Mouse (Mus musculus): ENCODE measurements around the gene Qtrt1.

Gene Qtrt1

DNA sequence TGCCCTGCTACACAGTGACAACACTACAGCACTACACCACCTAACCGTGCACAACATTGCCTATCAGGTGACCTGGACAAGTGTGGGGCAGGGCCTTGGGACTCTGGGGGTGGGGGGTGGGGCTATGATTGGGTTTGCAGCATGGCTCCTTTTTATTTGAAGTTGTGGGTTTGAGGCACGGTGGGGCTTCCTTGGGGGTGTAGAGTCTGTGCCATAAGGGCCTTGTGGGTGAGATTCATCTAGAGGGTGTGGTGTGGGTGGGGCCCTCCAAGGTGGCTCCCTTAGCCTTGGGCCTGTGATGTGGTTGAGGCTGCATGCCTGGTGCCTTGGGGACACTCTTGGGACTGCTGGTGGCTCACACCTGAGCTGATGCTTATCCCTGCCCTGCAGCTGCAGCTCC is 8.0 kb downstream of the Qtrt1 start:
- no peak for DNase-seq (ENCODE audit: low spot score in 2 of 2)

DNA sequence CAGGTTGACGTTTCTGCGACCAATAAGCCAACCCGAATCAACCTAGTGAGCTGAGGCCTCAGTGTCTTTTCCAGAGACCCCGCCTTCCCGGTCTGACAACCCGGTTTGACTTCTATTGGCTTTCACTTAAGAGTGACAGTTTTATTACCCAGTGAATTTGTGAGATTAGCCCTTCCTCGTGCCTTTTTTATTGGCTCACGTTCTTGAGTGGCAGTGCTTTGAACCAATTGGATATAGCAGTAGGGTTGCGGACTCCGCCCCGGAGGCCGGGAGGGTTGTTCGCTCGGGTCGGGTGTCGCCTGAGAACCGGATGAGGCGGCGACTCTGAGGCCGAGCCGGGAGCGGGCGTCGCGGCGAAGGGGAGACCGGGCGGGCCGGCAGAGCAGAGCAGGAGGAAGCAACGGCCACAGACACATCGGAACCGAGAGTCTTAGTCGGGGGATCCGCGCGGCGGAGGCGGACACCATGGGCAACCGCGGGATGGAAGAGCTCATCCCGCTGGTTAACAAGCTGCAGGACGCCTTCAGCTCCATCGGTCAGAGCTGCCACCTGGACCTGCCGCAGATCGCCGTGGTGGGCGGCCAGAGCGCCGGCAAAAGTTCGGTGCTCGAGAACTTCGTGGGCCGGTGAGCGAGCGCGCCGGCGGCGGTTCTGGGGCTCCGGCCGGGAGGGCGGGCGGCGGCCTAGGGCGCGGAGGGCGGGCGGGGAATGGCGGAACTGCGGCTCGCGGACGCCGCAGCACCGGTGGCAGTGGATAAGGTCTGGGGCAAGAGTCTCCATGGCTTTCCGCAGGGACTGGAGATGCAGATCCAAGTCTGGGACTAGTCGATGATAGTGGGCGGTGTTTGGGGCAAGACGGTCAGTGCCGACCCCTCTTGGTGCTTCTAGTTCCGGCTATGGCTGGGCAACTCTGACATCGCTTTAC is 13.3 kb downstream of the Qtrt1 start, which contains the start of gene Dnm2:
Gene Dnm2, plus strand, starts transcription at position 278 of the 925 bp plus-strand sequence.
- DNase-seq (ENCODE audit: low spot score in 2 of 2) = peak; percentile 97 to 99

DNA sequence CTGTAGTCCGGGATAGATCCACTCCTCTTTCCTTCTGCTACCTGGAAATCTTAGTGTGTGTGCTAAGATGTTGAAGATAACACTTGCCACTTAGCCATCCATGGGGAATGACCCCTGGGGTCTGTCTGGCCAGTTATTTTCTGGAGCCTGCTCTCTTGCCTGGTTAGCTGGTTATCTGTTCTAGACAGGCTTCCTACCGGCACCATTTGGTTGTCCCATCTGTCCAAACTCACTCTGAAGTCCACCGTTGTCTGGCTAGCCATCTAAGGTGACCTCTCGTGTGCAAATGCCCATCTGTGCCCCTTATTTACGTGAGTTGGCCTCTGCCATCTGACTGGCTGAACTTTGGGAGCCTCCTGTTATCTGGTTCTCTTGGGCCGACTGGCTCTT is 13.9 kb downstream of the Qtrt1 start:
- DNase-seq (ENCODE audit: low spot score in 2 of 2) = no peak

DNA sequence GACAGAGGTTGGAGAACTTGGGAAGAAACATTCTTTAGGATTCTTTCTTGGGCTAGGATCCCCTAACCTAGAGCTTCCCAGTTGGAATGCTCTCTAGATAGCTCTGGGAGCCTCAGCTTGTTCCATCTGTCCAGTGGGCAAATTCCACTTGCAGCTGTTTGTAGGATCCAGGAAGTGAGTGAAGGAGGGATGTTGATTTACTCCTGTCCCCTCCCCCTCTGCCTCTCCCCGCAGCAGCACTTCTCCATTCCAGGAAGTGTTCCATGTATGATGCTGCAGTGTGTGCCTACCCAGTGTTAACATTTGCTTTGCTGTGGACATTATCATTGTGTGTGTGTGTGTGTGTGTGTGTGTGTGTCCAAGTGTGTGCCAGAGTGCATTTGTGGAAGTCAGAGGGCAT is 14.4 kb downstream of the Qtrt1 start:
- no peak for DNase-seq (ENCODE audit: low spot score in 2 of 2)

DNA sequence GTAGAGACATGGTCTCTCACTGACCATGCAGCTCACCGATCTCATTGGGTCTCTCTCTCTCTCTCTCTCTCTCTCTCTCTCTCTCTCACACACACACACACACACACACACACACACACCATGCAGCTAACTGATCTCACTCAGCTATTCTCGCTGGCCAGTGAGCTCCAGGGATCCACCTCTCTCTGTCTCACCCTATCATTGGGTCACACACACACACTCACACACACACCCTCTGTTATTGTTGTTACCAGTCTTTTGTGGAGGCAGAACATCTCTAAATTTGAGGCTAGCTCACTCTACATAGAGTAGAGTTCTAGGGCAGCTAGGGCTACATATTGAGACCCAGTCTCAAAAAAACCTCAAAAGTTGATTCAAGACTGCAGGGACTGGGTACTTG is 14.9 kb downstream of the Qtrt1 start:
- no peak for DNase-seq (ENCODE audit: low spot score in 2 of 2)

DNA sequence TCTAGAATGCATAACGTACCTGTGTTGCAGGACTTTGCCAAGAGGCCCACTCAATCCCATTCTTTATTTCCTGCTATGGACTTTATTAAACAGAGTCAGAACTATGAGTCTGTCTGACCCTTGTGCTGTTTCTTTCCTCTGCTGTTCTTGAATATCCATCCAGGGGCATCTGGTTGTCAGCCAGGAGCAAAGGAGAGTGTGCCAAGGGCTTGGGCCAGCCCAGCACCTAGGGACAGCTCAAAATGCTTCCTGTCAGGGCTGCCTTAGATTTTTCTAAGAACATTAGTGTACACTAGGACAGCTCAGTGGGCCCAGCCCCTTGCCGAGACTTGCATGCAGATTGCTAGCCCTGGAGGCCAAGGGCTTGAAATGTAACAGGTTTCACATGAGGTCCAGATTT is 16.1 kb downstream of the Qtrt1 start:
- DNase-seq (ENCODE audit: low spot score in 2 of 2) = no peak

DNA sequence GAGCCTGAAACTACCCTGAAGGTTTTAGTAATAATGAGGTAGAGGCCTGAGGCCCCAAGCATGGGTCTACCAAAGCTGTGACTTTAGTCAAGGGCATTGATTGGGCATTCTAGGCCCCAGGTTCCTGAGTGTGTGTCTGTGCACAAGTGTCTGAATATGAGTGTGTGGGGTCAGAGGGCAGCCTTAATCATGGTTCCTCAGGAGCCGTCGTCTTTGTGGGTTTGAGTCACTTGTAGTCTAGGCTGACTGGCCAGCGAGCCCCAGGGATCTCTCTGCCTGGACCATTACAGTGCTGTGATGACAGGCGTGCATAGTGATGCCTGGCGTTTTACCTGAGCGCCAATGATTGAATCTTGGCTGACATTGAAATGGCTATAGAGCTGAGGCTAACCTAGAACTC is 16.5 kb downstream of the Qtrt1 start:
- no peak for DNase-seq (ENCODE audit: low spot score in 2 of 2)

DNA sequence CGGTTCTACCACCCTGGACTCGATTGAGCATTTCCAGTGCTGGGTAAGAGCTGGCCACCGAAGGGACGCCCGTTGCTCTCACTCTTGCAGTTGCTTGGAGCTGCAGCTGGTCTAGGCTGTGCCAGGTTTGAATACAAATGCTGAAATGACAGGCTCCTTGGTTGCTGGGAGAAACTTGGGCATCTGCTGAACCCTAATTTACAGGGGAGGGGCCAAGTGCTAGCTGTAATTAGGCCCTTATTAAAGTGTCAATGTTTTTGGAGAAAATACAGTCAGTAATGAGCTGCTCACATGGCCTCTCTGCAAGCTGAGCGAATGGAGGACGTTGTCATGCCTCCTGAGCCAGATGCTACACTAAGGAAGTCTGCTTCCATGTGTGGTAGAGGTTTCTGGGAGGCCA is 19.1 kb downstream of the Qtrt1 start:
- no peak for DNase-seq (ENCODE audit: low spot score in 2 of 2)

DNA sequence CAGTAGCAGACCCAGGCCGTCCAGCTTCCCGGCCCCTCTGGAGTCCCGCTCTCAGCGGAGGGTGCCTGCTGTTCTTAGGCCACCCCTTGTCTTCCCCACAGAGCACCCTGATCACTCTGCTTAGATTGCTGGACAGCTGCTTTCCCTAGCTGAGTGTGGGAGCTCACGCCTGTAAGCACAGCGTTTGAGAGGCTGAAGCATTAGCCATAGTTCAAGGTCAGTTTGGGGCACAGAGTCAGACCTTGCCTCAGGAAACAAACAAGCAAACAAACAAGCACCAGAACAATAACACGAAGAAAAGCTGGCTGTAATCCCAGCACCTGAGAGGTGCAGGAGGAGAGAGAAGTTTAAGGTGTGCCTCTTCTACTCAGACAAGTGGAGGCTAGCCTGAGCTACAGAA is 20.4 kb downstream of the Qtrt1 start:
- no peak for DNase-seq (ENCODE audit: low spot score in 2 of 2)

DNA sequence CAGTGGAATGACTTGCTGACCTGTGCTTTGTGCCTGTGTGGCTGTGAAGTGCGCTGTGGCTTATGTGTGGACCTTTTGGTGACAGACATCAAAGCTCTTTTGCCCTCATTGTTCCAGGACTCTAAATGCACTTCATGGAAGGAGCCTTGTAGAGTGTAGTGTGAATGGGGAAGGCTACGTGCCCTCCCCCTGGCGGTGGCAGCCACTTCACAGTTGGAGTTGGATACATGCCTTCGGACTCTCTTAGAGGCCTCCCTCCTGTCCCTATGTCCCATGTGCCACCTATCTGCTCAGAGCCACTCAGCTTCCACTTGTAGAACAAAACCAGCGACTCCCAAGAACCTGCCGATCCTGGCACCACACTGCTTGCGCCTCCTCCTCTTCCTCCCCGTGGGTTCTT is 22.1 kb downstream of the Qtrt1 start:
- no peak for DNase-seq (ENCODE audit: low spot score in 2 of 2)

DNA sequence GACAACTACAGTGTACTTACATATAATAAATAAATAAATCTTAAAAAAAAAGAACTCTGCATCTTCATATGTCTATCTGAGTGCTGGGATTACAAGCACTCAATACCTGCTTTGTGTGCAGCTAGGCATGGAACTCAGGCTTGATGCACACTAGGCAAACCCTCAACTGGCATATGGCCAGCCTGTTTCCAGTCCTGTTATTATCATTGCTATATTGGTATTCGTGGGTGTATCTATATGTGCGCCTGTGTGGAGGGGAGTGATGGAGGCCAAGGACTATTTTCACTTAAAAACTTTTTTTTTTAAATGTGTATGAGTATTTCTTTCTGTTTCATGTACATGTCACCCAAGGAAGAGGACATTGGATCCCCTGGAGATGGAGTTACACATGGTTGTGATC is 22.8 kb downstream of the Qtrt1 start:
- no peak for DNase-seq (ENCODE audit: low spot score in 2 of 2)

DNA sequence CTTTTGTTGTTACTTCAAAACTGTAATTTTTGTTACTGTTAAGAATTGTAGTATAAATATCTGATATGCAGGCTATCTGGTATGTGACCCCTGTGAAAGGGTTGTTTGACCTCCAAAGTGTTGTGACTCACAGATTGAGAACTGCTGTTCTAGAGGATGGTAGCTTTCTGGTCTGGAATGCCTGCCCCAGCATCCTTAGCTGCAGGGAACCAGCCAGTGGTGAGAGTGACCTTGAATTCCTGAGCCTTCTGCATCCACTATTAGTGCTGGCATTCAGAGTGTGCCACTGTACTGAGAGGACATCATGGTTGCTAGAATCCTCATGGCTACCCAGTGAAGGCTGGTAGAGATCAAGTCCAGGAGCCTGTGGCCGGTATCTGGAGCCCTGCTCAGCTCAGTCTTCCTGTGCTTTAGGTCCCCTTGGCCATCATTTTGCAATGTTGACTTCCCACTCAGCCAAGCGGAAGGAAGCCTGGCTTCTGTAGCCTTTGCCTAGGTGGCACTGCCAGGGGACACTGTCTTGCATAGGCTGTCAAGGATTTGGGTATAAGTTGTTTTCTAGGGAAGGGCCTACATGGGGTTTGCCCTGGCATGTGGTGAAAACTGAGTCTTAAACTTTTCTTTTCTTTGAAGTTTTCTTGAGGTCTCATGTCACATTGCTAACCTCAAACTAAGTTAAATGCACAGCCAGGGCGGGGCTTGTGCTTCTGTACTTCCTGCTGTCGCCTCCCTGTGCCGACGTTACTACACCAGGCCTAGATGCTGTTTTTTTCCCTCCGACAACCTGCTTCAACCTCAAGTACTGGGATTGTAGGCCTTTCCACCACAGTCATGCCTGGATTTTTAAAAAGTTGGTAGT is 24.4 kb downstream of the Qtrt1 start:
- DNase-seq (ENCODE audit: low spot score in 2 of 2) = no peak

DNA sequence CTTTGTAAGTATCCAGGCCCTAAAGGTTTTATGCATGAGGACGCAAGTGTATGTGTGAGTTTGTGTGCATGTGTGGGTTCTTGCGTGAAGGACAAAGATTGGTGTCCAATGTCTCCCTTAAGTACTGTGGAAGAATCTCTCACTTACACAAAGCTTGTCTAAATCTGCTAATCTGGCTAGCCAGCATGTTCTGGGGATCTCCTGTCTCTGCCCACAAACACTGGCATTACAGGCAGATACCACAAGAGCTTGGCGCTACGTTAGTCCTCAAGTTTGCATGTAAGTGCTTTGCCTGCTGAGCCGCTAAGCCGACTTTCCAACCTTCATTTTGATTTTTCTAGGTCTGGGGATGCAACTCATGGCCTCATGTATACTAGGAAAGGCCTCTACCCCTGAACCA is 25.9 kb downstream of the Qtrt1 start:
- DNase-seq (ENCODE audit: low spot score in 2 of 2) = no peak

DNA sequence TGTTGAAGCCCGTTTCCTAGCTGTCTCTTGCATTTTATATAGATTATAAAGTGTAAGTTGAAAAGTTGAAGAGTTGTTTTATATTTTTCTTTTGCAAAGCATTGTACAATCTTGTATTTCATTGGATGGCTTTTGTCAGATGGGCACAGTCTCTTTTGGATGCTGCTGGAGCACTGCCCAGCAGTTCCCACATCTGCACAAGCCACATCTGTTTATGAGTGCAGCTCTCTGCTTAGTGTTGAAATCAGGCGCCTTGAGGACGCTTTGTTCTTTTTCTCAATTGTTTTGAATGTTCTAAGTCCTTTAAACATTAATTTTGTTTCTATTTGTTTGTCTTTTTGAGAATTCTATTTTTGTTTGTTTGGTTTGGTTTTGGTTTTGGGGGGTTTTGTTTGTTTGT is 26.6 kb downstream of the Qtrt1 start:
- DNase-seq (ENCODE audit: low spot score in 2 of 2) = no peak

DNA sequence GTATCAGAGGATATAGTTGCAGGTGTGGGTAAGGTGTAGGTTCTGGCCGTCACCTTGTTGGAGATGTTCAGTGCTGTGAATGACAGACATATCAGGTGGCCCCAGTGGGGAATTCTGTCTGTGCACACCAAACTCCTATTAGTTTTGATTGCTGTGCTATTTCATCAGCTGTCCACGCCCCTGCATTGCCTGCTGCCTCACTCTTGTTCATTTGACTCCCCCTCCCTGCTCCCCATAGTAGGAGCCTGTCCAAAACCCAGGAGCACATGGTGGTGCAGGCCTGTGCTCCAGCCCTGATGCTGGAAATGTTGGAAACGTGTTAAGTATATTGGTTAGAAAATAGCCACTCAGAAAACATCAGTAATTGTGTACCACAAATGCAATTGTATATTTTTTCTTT is 27.8 kb downstream of the Qtrt1 start:
- no peak for DNase-seq (ENCODE audit: low spot score in 2 of 2)

DNA sequence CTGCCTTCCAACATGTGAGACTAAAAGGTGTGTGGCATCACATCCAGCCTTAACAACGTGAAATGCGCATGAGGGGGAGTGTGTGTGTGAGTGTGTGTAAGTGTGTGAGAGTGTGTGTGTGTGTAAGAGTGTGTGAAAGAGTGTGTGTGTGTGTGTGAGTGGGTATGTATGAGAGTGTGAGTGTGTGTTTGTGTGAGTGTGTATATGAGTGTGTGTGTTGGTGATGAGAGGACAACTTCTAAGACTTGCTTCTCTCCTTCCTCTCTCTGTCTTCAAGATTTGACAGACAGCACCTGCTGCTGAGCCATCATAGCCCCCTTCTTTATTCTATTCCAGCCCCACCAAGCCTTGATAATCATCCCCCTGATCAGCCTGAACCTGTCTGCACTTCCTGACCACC is 28.3 kb downstream of the Qtrt1 start:
- DNase-seq (ENCODE audit: low spot score in 2 of 2) = no peak

DNA sequence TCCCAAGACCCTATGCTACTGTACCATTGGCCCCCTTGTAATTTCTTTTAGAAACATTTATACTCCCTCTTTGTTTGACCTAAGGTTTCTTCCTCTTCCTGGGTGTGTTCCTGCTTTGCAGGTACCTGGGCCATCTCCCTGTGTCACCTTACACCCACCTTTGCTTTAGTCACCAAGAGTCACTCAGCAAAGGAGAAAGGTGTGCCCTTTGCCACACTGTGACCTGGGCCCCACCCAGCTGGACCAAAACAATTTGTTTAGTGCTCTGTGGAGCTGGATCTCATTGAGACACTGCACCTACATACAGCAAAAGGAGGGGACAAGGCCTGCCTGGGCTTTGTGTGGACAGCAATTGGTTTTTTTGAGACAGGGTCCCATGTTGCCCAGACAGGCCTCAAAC is 28.8 kb downstream of the Qtrt1 start:
- DNase-seq (ENCODE audit: low spot score in 2 of 2) = no peak

DNA sequence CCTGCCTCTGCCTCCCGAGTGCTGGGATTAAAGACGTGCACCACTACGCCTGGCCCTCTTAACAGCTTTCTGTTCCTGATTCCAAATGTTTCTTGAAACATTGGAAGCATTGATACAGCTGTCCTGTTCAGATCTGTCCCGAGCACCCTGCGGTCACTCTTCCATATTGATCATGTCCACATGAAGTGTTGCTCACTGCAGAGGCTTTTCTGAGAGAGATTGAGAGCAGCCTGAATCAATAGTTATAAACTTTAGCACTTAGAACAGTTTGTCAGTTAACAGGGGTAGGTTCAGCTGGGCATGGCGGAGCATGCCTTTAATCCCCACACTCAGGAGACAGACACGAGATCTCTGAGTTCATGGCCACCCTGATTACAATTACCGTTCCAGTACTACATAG is 32.2 kb downstream of the Qtrt1 start:
- DNase-seq (ENCODE audit: low spot score in 2 of 2) = no peak

DNA sequence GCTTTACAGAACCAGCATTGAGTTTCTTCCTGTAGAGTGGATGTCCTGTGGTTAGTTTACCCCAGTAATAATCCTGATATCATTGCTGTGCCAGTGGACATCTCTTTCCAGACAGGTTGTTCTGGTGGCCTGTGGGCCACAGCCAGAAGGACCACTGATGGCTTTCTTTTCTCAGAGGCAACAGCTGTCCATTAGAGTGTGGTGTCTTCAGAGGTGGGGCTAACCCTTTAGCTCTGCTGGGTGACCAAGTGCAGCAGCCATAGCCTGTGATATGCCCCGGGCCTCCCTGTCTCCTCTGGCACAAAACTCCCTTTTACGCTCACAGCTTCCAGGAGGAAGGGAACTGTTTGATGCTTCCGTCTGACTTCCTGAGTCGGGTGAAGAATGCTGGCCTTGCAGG is 32.9 kb downstream of the Qtrt1 start:
- no peak for DNase-seq (ENCODE audit: low spot score in 2 of 2)

DNA sequence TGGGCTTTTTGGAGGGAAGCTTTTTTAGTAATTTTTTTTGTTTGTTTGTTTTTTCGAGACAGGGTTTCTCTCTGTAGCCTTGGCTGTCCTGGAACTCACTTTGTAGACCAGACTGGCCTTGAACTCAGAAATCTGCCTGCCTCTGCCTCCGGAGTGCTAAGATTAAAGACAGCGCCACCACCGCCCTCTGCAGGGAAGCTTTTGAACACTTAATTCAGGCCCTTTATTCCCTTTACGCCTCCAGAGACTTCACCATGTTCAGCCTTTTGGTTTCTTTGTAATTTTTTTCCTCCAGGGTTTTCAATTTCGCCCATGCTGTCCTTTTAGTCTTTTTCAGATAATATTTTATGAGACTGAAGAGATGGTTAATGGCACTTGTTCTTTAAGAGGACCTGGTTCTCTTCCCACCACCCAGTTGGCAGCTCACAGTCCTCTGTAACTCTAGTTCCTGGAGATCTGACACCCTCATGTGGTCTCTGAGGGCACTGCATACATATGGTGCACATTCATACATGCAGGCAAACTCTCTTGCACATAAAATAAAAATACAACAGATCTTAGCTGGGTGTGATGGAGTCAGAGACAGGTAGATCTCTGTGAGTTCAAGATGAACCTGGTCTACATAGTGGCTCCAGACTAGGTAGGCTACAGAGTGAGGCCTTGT is 33.6 kb downstream of the Qtrt1 start:
- no peak for DNase-seq (ENCODE audit: low spot score in 2 of 2)

DNA sequence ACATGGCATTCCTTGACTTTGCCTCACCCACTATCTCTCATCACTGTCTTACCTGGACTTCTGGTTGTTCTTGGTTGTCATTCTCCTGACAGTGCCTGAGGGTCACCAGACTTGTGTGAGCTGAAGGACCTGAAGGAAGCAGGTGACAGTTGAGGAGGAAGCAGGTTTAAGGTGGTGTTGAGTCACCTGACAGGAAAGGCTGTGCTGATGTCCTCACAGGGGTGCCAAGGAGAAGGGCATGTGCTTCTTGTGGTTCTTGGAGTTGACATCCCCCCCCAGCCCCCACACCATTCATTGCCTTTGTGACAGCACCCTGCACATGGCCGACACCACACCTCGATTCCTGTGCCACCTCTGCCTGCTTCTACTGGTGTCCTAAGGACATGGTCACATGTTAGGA is 36.1 kb downstream of the Qtrt1 start:
- no peak for DNase-seq (ENCODE audit: low spot score in 2 of 2)

DNA sequence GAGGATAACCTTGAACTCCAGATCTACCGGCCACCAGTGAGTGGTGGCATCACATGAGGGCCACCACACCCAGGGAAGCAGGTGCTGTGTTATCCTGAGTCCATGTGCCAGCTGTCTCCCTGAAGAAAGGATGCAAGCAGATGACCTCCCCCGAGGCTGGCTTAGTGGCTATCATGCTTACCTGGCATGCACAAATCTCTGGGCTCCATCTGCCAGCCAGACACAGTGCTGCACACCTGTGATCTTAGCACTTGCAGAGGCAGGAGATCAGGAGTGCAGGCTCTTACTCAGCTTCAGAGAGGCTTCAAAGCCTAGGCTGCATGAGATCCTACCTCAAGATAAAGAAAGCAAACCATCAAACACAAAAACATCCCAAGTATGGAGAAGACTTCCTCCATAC is 38.1 kb downstream of the Qtrt1 start:
- no peak for DNase-seq (ENCODE audit: low spot score in 2 of 2)

Data from urinary bladder, postnatal 4 days (tissue).